Mouse (Mus musculus): ENCODE data around the gene Gm11549.

GRCm38 (mm10) chr3:36516196-36516595 lies 5.4 kb downstream of the Gm11549 start:
- TF ChIP-seq POLR2A (IDR thresholded peaks at IDR 0.05; ENCODE audit: borderline replicate concordance, extremely low read depth, insufficient read depth, insufficient read length, poor library complexity, severe bottlenecking) (no peak), CTCF (IDR thresholded peaks at IDR 0.05; ENCODE audit: borderline replicate concordance, extremely low read depth, insufficient read depth, insufficient read length) (no peak)
